Mouse (Mus musculus) liver, adult 2 months (tissue): ENCODE measurements around the gene Frat2. TPM values are rescaled to one million over a fixed set of nuclear protein-coding genes. Genes with fewer than 3 reads are reported as not detected.

Source experiments
- DNase-seq: peaks from one replicate; pipeline ENCODE4 v3.0.0-alpha.2; 2011; ENCODE audit warnings: low read depth, low spot score; ENCODE audit errors: extremely low read depth
- H3K27ac ChIP-seq: fragments of 200-500 bp; replicated peaks from 2 replicates; pipeline ENCODE4 v1.5.1; 2012; ENCODE audit warnings: low read depth, mild to moderate bottlenecking, control low read depth, inconsistent platforms, low read length; ENCODE audit not compliant: insufficient read depth
- H3K27me3 ChIP-seq: fragments of 200-500 bp; 2 replicates; pipeline ENCODE4 v1.6.1; 2012; ENCODE audit warnings: mild to moderate bottlenecking, moderate library complexity, low read length, inconsistent platforms; ENCODE audit not compliant: control insufficient read depth, insufficient read depth
- H3K36me3 ChIP-seq: fragments of 200-500 bp; 2 replicates; pipeline ENCODE4 v1.6.1; 2012; ENCODE audit warnings: low read length, inconsistent platforms; ENCODE audit not compliant: control insufficient read depth, insufficient read depth
- H3K4me1 ChIP-seq: fragments of 200-500 bp; 2 replicates; pipeline ENCODE4 v1.6.1; 2011; ENCODE audit warnings: low read length; ENCODE audit not compliant: control insufficient read depth, insufficient read depth
- H3K4me3 ChIP-seq: fragments of 200-500 bp; 2 replicates; pipeline ENCODE4 v1.5.1; 2011; ENCODE audit warnings: low read depth, mild to moderate bottlenecking, control low read depth, low read length, moderate library complexity; ENCODE audit not compliant: insufficient read depth
- H3K79me2 ChIP-seq: fragments of 200-500 bp; 2 replicates; pipeline ENCODE4 v1.6.1; 2012; ENCODE audit warnings: inconsistent platforms, mild to moderate bottlenecking, low read length, moderate library complexity; ENCODE audit not compliant: control insufficient read depth, insufficient read depth
- H3K9ac ChIP-seq: fragments of 200-500 bp; 2 replicates; pipeline ENCODE4 v1.6.1; 2012; ENCODE audit warnings: low read depth, mild to moderate bottlenecking, control low read depth, inconsistent platforms, low read length
- CTCF ChIP-seq: fragments of 200-500 bp; IDR thresholded peaks from 2 replicates; pipeline ENCODE4 v1.5.1; 2011; ENCODE audit warnings: low read depth, low read length, control low read depth
- POLR2A ChIP-seq: fragments of 200-500 bp; IDR thresholded peaks from 2 replicates; pipeline ENCODE4 v1.6.1; 2011; ENCODE audit warnings: low read length, control low read depth; ENCODE audit not compliant: insufficient read depth; ENCODE audit errors: extremely low read depth
- WGBS: fragments of 180-500 bp; shearing (Covaris S2); methylation state at CpG from one replicate; pipeline ENCODE4 v1.1.7; 2018; 5-methylcytosine and 5-hydroxymethylcytosine counted together
- polyA plus RNA-seq: library from polyadenylated mRNA; depleted of rRNA; stranded (reverse); fragments of >200 nt; gene quantifications from 2 replicates; pipeline ENCODE4 v1.2.3, GENCODE M21; 2012
- total RNA-seq: library from RNA; depleted of rRNA; stranded (reverse); fragments of >200 nt; gene quantifications from 2 replicates; pipeline ENCODE4 v1.2.3, GENCODE M21; 2014

Gene Frat2
- total and polyA plus RNA-seq, 2 experiments = 1.3 to 2.2 TPM

DNA sequence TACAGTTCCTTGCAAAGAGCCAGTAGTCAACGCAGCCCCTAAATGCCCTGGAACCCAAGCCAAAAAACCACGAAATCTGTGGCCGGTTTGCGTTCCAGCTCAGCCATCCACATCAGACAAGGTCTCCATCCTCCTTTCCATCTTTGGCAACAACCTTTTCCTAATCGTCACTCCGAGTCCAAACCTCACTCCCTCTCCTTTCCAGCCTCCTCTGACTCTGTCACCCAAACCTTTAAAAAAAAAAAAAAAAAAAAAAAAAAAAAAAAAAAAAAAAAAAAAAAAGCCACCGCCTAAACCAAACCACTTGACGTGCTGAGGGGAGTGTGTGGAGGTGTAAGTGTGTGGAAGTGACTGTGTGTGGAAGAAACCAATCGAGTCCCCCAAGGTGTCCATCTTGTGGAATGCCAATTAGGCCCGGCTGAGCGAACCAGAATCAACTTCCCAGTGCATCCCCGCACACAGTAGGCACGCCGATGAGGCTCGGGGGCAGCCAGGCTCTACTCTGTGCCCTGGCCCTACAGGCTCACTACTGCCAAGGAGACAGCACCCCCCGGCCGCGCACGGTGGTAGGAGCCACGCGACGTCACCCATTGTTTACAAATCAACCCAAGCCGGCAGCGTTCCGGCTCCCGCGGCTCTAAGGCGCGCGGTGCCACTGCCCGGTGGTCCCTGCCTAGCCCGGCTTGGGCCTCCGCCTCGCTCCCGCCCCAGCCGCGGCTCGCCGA is 18.4 kb downstream of the Frat2 start, which contains the start of gene Frat1:
Gene Frat1 (plus strand): TSS at position 590 of the 725 bp plus-strand sequence.
- peak within 1 kb of the TSS; percentile 88 for H3K9ac ChIP-seq
- no peaks in the 10 kb centered on the region for H3K36me3 ChIP-seq
- TF ChIP-seq CTCF = no peak
- no peak for TF ChIP-seq POLR2A
- peaks cover 12% of the 10 kb centered on the region for H3K4me1 ChIP-seq
- H3K4me3 ChIP-seq = peak within 1 kb of the TSS; percentile 59
- H3K27ac ChIP-seq = peak within 1 kb of the TSS; percentile 96
- peaks cover 4% of the 10 kb centered on the region; the same call in 1 of the 2 replicates for H3K79me2 ChIP-seq
- no peaks in the 10 kb centered on the region for H3K27me3 ChIP-seq
- peak; percentile 92 for DNase-seq
- WGBS = under 1% methylated on average over 39 of the region's 39 CpGs

DNA sequence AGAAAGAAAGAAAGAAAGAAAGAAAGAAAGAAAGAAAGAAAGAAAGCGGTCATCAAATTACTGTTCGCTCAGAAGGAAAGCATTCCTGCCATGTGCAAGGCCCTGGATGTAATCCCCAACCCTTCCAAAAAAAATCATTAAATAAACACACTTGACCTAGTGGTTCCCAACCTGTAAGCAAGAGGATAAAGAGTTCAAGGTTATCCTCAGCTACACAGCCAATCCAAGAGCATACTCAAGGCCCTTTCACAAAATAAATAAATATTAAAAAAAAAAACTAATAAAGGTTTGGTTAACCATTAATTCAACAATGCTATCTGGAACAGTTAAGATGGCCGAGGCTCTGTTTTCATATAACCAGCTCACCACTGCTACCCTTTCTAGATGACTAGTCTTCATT is 19.0 kb downstream of the Frat2 start:
- WGBS = 24% methylated on average over 3 of the region's 3 CpGs
- H3K4me1 ChIP-seq = peaks cover 12% of the 10 kb centered on the region
- H3K9ac ChIP-seq = peak overlapping the region; percentile 66

DNA sequence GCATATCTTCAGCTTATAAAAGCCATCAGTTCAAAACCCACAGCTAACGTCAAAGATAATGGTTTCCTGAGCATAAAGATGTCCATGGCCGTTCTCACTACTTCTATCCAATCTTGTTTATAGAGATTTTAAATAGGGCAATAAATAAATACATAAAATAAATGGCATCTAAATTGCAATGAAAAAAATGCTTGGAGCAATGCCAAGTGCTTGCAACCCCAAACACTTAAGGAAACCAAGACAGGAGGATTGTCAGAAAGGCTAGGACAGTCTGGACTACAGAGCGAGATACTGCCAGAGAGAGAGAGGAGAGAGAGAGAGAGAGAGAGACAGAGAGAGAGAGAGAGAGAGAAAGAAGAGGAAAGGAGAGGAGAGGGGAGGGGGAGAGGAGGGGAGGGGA is 21.4 kb downstream of the Frat2 start:
- DNase-seq = no peak
- 85% methylated on average over 3 of the region's 3 CpGs for WGBS

More for the DNA sequence above, 19.0 kb downstream of the Frat2 start:
- peak; percentile 98 for DNase-seq
- Histone ChIP-seq H3K27me3 (no peaks in the 10 kb centered on the region), H3K79me2 (peaks cover 4% of the 10 kb centered on the region; the same call in 1 of the 2 replicates), H3K36me3 (no peaks in the 10 kb centered on the region), H3K4me3 (peak overlapping the region; percentile 42), H3K27ac (peak overlapping the region; percentile 96)
- TF ChIP-seq POLR2A = no peak
- no peak for TF ChIP-seq CTCF

DNA sequence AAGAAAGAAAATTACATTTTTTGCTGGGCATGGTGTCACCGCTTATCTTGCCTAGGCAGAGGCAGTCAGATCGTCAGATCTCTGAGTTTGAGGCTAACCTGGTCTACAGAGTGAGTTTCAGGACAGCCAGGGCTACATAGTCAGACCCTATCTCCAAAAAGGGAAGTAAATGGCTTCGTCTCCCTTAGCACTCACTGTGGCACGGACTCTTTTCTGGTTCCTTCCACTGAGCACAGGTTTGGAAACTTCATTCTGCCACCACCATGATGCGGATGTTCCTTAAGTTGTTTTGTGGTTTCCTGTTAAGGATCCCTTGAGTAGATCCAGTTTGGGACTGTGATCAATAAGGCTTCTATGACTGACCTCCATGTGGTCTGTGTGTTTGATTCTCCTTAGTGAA is 23.0 kb downstream of the Frat2 start:
- peaks cover 5% of the 10 kb centered on the region for H3K4me1 ChIP-seq
- no peak overlapping the region for H3K9ac ChIP-seq
- no peaks in the 10 kb centered on the region for H3K27me3 ChIP-seq
- no peak for DNase-seq
- H3K27ac ChIP-seq = no peak overlapping the region
- H3K36me3 ChIP-seq = no peaks in the 10 kb centered on the region
- H3K4me3 ChIP-seq = no peak overlapping the region
- 83% methylated on average over 5 of the region's 5 CpGs for WGBS
- no peaks in the 10 kb centered on the region for H3K79me2 ChIP-seq
- TF ChIP-seq POLR2A (no peak), CTCF (no peak)

More for the DNA sequence above, 21.4 kb downstream of the Frat2 start:
- Histone ChIP-seq H3K27ac (no peak overlapping the region), H3K36me3 (no peaks in the 10 kb centered on the region), H3K27me3 (no peaks in the 10 kb centered on the region), H3K4me1 (peaks cover 6% of the 10 kb centered on the region), H3K79me2 (peaks cover 4% of the 10 kb centered on the region; the same call in 1 of the 2 replicates), H3K9ac (no peak overlapping the region), H3K4me3 (no peak overlapping the region)
- TF ChIP-seq CTCF (no peak), POLR2A (no peak)

DNA sequence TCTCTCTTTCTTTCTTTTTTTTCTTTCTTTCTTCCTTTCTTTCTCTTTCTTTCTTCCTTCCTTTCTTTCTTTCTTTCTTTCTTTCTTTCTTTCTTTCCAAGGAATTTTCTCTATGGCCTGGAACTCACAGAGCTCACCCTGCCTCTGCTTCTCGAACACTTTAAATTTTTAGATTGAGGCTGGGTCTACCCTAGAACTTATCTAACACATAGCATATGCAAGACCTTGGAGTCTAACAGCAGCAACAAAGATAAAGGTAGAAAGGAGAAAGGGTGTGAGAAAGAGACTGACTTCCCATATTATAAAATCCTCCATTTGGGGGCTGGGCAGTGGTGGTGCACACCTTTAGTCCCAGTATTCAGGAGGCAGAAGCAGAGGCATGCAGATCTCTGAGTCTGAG is 25.3 kb downstream of the Frat2 start:
- Histone ChIP-seq H3K27ac (no peak overlapping the region), H3K79me2 (no peaks in the 10 kb centered on the region), H3K36me3 (no peaks in the 10 kb centered on the region), H3K9ac (no peak overlapping the region), H3K27me3 (no peaks in the 10 kb centered on the region), H3K4me1 (peaks cover 5% of the 10 kb centered on the region; the same call in 1 of the 2 replicates), H3K4me3 (no peak overlapping the region)
- TF ChIP-seq POLR2A = no peak
- 93% methylated on average over 1 of the region's 1 CpGs for WGBS
- DNase-seq = no peak

DNA sequence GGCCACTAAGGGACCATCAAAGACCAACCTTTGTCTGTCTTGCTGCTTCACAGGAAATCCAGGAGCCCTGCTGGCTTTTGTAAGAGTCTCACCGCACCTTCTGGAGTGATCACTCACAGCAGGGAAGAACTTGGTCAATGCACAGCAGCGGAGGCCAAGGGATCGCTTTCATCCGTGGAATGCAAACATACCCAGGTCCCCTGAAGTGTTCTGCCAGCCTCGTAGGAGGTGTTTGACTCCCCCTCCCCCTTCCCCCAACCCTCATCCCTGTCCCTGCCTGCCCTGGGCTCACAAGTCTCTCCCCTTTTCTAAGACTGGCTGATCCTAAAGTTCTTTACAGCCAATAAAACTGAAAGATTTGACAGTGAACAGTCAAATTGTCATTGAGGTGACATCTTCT is 26.5 kb downstream of the Frat2 start:
- no peaks in the 10 kb centered on the region for H3K27me3 ChIP-seq
- TF ChIP-seq POLR2A (no peak), CTCF (no peak)
- H3K36me3 ChIP-seq = no peaks in the 10 kb centered on the region
- H3K79me2 ChIP-seq = no peaks in the 10 kb centered on the region
- H3K4me3 ChIP-seq = no peak overlapping the region
- H3K27ac ChIP-seq = no peak overlapping the region
- no peak overlapping the region for H3K9ac ChIP-seq
- peaks cover 6% of the 10 kb centered on the region; the same call in 1 of the 2 replicates for H3K4me1 ChIP-seq
- 77% methylated on average over 5 of the region's 5 CpGs for WGBS
- DNase-seq = no peak
